Mouse (Mus musculus) heart, adult 2 months (tissue): ENCODE results near the gene Stox2. TPM values are rescaled to one million over a fixed set of nuclear protein-coding genes. Genes with fewer than 3 reads are reported as not detected.

Experiments used
- DNase-seq, 2 experiments: peaks; one replicate each; pipeline ENCODE4 v3.0.0; 2021
- H3K27ac ChIP-seq: fragments of 200-600 bp; 2 replicates; pipeline ENCODE4 v1.8.1; 2022
- H3K27me3 ChIP-seq: fragments of 200-500 bp; 2 replicates; pipeline ENCODE4 v1.6.1; 2012; ENCODE audit warnings: mild to moderate bottlenecking, low read length, inconsistent platforms, mixed read lengths; ENCODE audit not compliant: control insufficient read depth, insufficient read depth
- H3K36me3 ChIP-seq: fragments of 200-500 bp; 2 replicates; pipeline ENCODE4 v1.6.1; 2012; ENCODE audit warnings: low read length, inconsistent platforms; ENCODE audit not compliant: control insufficient read depth, insufficient read depth
- H3K4me1 ChIP-seq: fragments of 200-500 bp; 2 replicates; pipeline ENCODE4 v1.6.1; 2011; ENCODE audit warnings: low read length; ENCODE audit not compliant: control insufficient read depth, insufficient read depth
- H3K4me3 ChIP-seq: fragments of 200-600 bp; 2 replicates; pipeline ENCODE4 v1.8.1; 2022
- H3K79me2 ChIP-seq: fragments of 200-500 bp; replicated peaks from 2 replicates; pipeline ENCODE4 v1.6.1; 2012; ENCODE audit warnings: mild to moderate bottlenecking, inconsistent platforms, low read length, moderate library complexity, mixed read lengths; ENCODE audit not compliant: control insufficient read depth, insufficient read depth
- H3K9ac ChIP-seq: fragments of 200-500 bp; 2 replicates; pipeline ENCODE4 v1.6.1; 2012; ENCODE audit warnings: low read depth, mild to moderate bottlenecking, control low read depth, inconsistent platforms, low read length, mixed read lengths
- CTCF ChIP-seq: fragments of 200-600 bp; IDR thresholded peaks from 2 replicates; pipeline ENCODE4 v1.8.1; 2022; ENCODE audit warnings: antibody characterized with exemption, mild to moderate bottlenecking, moderate library complexity
- EP300 ChIP-seq: fragments of 200-500 bp; IDR thresholded peaks from 2 replicates; pipeline ENCODE4 v1.6.1; 2011; ENCODE audit warnings: low read depth, low read length, control low read depth; ENCODE audit not compliant: insufficient read depth
- POLR2A ChIP-seq: fragments of 200-500 bp; IDR thresholded peaks from 2 replicates; pipeline ENCODE4 v1.6.1; 2011; ENCODE audit warnings: mild to moderate bottlenecking, low read depth, low read length, control low read depth; ENCODE audit not compliant: insufficient read depth
- WGBS: fragments of 180-500 bp; shearing (Covaris S2); methylation state at CpG from one replicate; pipeline ENCODE4 v1.1.7; 2018; 5-methylcytosine and 5-hydroxymethylcytosine counted together
- intact Hi-C: fragments of 180-260 bp; cut with DNase I; formaldehyde crosslinking; loops from one replicate; pipeline ENCODE4 v1.15.1; 2025
- polyA plus RNA-seq: library from polyadenylated mRNA; depleted of rRNA; stranded (reverse); fragments of >200 nt; gene quantifications from 2 replicates; pipeline ENCODE4 v1.2.3, GENCODE M21; 2012
- total RNA-seq, 2 experiments: library from RNA; stranded (reverse); gene quantifications; 2 replicates each; pipeline ENCODE4 v1.2.3; 2021

The Stox2 gene
- total and polyA plus RNA-seq, 3 experiments: 2.6 to 11.3 (median 10.1) TPM

GRCm38 (mm10) chr8:47306372-47306771 lies 139.8 kb downstream of the Stox2 start:
- H3K27ac ChIP-seq: no peak overlapping the region
- no peak for DNase-seq
- H3K36me3 ChIP-seq: no peaks in the 10 kb centered on the region
- no peaks in the 10 kb centered on the region; the same call in 1 of the 2 replicates for H3K4me1 ChIP-seq
- no peaks in the 10 kb centered on the region for H3K79me2 ChIP-seq
- H3K9ac ChIP-seq: no peak overlapping the region
- intact Hi-C loops: no loop called here
- TF ChIP-seq CTCF: no peak
- TF ChIP-seq EP300: no peak
- TF ChIP-seq POLR2A: no peak
- no peak overlapping the region for H3K4me3 ChIP-seq
- WGBS: 75% methylated on average over 5 of the region's 5 CpGs
- H3K27me3 ChIP-seq: no peaks in the 10 kb centered on the region

GRCm38 (mm10) chr8:47305880-47306279 lies 140.3 kb downstream of the Stox2 start:
- intact Hi-C loops: no loop called here
- WGBS: 95% methylated on average over 5 of the region's 5 CpGs
- no peak for DNase-seq

GRCm38 (mm10) chr8:47298460-47298859 lies 147.7 kb downstream of the Stox2 start:
- intact Hi-C loops: no loop called here
- WGBS: 83% methylated on average over 3 of the region's 3 CpGs
- no peaks in the 10 kb centered on the region; the same call in 1 of the 2 replicates for H3K79me2 ChIP-seq
- no peak overlapping the region for H3K27ac ChIP-seq
- no peak for TF ChIP-seq POLR2A
- TF ChIP-seq EP300: no peak
- no peak for TF ChIP-seq CTCF
- no peaks in the 10 kb centered on the region for H3K36me3 ChIP-seq
- H3K4me3 ChIP-seq: no peak overlapping the region
- no peaks in the 10 kb centered on the region for H3K27me3 ChIP-seq
- H3K9ac ChIP-seq: no peak overlapping the region
- DNase-seq: no peak
- H3K4me1 ChIP-seq: no peaks in the 10 kb centered on the region

More at GRCm38 (mm10) chr8:47305880-47306279, 140.3 kb downstream of the Stox2 start:
- Histone ChIP-seq H3K4me1 (no peaks in the 10 kb centered on the region; the same call in 1 of the 2 replicates), H3K27me3 (no peaks in the 10 kb centered on the region), H3K4me3 (no peak overlapping the region), H3K27ac (no peak overlapping the region), H3K9ac (no peak overlapping the region), H3K79me2 (no peaks in the 10 kb centered on the region), H3K36me3 (no peaks in the 10 kb centered on the region)
- TF ChIP-seq EP300: no peak
- TF ChIP-seq CTCF: no peak
- no peak for TF ChIP-seq POLR2A

- H3K27ac ChIP-seq: no peak overlapping the region; the same call in 1 of the 2 replicates
- no peak for DNase-seq
- peak overlapping the region; percentile 79; the same call in 1 of the 2 replicates for H3K9ac ChIP-seq
- peaks cover 6% of the 10 kb centered on the region for H3K79me2 ChIP-seq
- TF ChIP-seq CTCF (no peak), POLR2A (no peak), EP300 (no peak)
- intact Hi-C loops: loop anchor here (5.0 kb wide), 2 partner anchors 58 to 78 kb away; no protein-coding TSS in a partner anchor
- no peaks in the 10 kb centered on the region for H3K27me3 ChIP-seq
- H3K4me1 ChIP-seq: peaks cover 3% of the 10 kb centered on the region; the same call in 1 of the 2 replicates
- WGBS: 27% methylated on average over 6 of the region's 6 CpGs
- peak overlapping the region; percentile 63 for H3K4me3 ChIP-seq
- H3K36me3 ChIP-seq: no peaks in the 10 kb centered on the region
Observed at GRCm38 (mm10) chr8:47289641-47290040, 156.5 kb downstream of the Stox2 start.

- peak; percentile 81 to 84 for DNase-seq
- peak overlapping the region; percentile 77 for H3K27ac ChIP-seq
- peaks cover 6% of the 10 kb centered on the region for H3K79me2 ChIP-seq
- H3K27me3 ChIP-seq: no peaks in the 10 kb centered on the region
- H3K4me1 ChIP-seq: peaks cover 3% of the 10 kb centered on the region; the same call in 1 of the 2 replicates
- TF ChIP-seq EP300 (no peak), POLR2A (no peak; the same call in 1 of the 2 replicates), CTCF (no peak)
- WGBS: under 1% methylated on average over 96 of the region's 97 CpGs
- no peaks in the 10 kb centered on the region for H3K36me3 ChIP-seq
- peak overlapping the region; percentile 79 for H3K9ac ChIP-seq
- H3K4me3 ChIP-seq: peak overlapping the region; percentile 63
- intact Hi-C loops: loop anchor here (5.0 kb wide), 2 partner anchors 58 to 78 kb away; no protein-coding TSS in a partner anchor
Observed at GRCm38 (mm10) chr8:47288866-47289541, 157.2 kb downstream of the Stox2 start.
